Mouse (Mus musculus) kidney, postnatal 0 days (tissue): ENCODE measurements around the gene Nfkb2. TPM values are rescaled to one million over a fixed set of nuclear protein-coding genes. Genes with fewer than 3 reads are reported as not detected.

Source experiments
- ATAC-seq: fragments of 200-750 bp; cut with Nextera tagmentation; replicated peaks from 2 replicates; pipeline ENCODE4 v1.8.0; 2017; ENCODE audit warnings: low read depth, moderate number of reproducible peaks, moderate TSS enrichment, moderate library complexity; ENCODE audit not compliant: low FRiP score
- DNase-seq: peaks from one replicate; pipeline ENCODE4 v3.0.0-alpha.2; 2016; ENCODE audit warnings: low spot score
- H3K27ac ChIP-seq: fragments of 300-500 bp; sonication (generic); 2 replicates; pipeline ENCODE4 v1.5.1; 2014; ENCODE audit warnings: mild to moderate bottlenecking
- H3K27me3 ChIP-seq: fragments of 300-500 bp; sonication (generic); 2 replicates; pipeline ENCODE4 v1.6.1; 2014; ENCODE audit warnings: low read length, mixed read lengths; ENCODE audit not compliant: insufficient read depth
- H3K36me3 ChIP-seq: fragments of 300-500 bp; sonication (generic); 2 replicates; pipeline ENCODE4 v1.6.1; 2014; ENCODE audit warnings: low read length, mixed read lengths; ENCODE audit not compliant: insufficient read depth
- H3K4me1 ChIP-seq: fragments of 300-500 bp; sonication (generic); replicated peaks from 2 replicates; pipeline ENCODE4 v1.6.1; 2014; ENCODE audit warnings: antibody characterized with exemption, low read length, mixed read lengths; ENCODE audit not compliant: insufficient read depth
- H3K4me2 ChIP-seq: fragments of 300-500 bp; sonication (generic); 2 replicates; pipeline ENCODE4 v1.6.1; 2014; ENCODE audit warnings: mild to moderate bottlenecking, low read length, moderate library complexity, mixed read lengths
- H3K4me3 ChIP-seq: fragments of 300-500 bp; sonication (generic); replicated peaks from 2 replicates; pipeline ENCODE4 v1.5.1; 2014; ENCODE audit warnings: low read depth, low read length
- H3K9ac ChIP-seq: fragments of 300-500 bp; sonication (generic); 2 replicates; pipeline ENCODE4 v1.6.1; 2014; ENCODE audit warnings: low read depth, low read length
- H3K9me3 ChIP-seq: fragments of 300-500 bp; sonication (generic); replicated peaks from 2 replicates; pipeline ENCODE4 v1.6.1; 2016; ENCODE audit warnings: low read length, inconsistent platforms, mixed read lengths
- CTCF ChIP-seq: IDR thresholded peaks from 2 replicates; pipeline ENCODE4 v1.5.1; 2016; ENCODE audit warnings: antibody characterized with exemption, low read depth, mild to moderate bottlenecking, moderate library complexity
- WGBS: fragments of 180-500 bp; shearing (Covaris S2); extraction: QIAGEN DNeasy Blood & Tissue Kit; methylation state at CpG from one replicate; pipeline ENCODE4 v1.1.7; 2014; 5-methylcytosine and 5-hydroxymethylcytosine counted together
- polyA plus RNA-seq: library from polyadenylated mRNA; unstranded; fragments of >200 nt; fragmentation: Nextera tagmentation; extraction: Ambion mirVana; gene quantifications from 2 replicates; pipeline ENCODE4 v1.2.1, GENCODE M21; 2015

Nfkb2 gene
- polyA plus RNA-seq, 1 experiment from 2014 or later, result 8.7 TPM

GRCm38 (mm10) chr19:46333906-46334305, 29.8 kb downstream of the Nfkb2 start:
- no peak overlapping the region for H3K27ac ChIP-seq
- DNase-seq (no peak), ATAC-seq (no peak)
- WGBS, result 84% methylated on average over 3 of the region's 3 CpGs
- H3K9ac ChIP-seq, result no peak overlapping the region
- H3K9me3 ChIP-seq, result no peaks in the 10 kb centered on the region
- no peaks in the 10 kb centered on the region for H3K27me3 ChIP-seq
- no peak overlapping the region for H3K4me3 ChIP-seq
- peaks cover 16% of the 10 kb centered on the region for H3K36me3 ChIP-seq
- peaks cover 16% of the 10 kb centered on the region for H3K4me1 ChIP-seq
- TF ChIP-seq CTCF, result no peak
- no peak overlapping the region for H3K4me2 ChIP-seq

DNA sequence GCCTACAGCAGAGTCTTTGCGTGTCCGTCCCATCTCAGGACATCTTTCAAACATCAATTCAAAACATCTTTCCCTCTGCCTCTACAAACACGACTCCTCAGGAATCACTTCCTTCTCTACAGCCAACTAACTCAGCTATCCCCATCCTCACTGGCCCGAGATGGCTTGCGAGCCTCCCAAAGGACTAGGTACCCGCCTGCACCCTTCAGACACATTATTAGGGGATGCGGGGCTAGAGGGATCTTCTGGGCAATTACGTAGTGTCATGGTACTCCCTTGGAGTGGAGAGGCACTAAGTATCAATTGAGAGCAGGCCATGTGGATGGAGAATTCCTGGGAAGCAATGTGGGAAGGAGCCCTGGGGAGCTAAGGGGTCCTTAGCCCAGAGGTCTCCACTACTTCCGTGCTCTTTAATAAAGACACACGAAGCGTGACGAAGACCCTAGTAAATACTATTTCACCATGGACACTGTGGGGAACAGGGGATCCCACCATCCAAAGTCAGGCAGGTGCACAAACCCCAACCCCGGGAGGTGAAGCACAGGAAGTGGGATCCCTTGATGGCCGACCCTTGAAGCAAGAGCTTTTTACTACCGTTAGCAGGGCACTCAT, 33.7 kb downstream of the Nfkb2 start:
- Histone ChIP-seq H3K4me1 (peaks cover 7% of the 10 kb centered on the region; the same call in 1 of the 2 replicates), H3K27me3 (no peaks in the 10 kb centered on the region), H3K4me3 (peak overlapping the region; percentile 72), H3K27ac (no peak overlapping the region), H3K9ac (peak overlapping the region; percentile 74), H3K9me3 (no peaks in the 10 kb centered on the region), H3K4me2 (peak overlapping the region; percentile 66), H3K36me3 (no peaks in the 10 kb centered on the region)
- DNase-seq (no peak), ATAC-seq (peak; percentile 1; the same call in 1 of the 2 replicates)
- no peak for TF ChIP-seq CTCF
- 30% methylated on average over 15 of the region's 15 CpGs for WGBS

- H3K36me3 ChIP-seq, result no peaks in the 10 kb centered on the region
- no peaks in the 10 kb centered on the region for H3K27me3 ChIP-seq
- peaks cover 7% of the 10 kb centered on the region; the same call in 1 of the 2 replicates for H3K4me1 ChIP-seq
- H3K9ac ChIP-seq, result peak within 1 kb of the TSS; percentile 74
- H3K4me3 ChIP-seq, result peak within 1 kb of the TSS; percentile 72
- no peaks in the 10 kb centered on the region for H3K9me3 ChIP-seq
- peak within 1 kb of the TSS; percentile 66 for H3K4me2 ChIP-seq
- peak; percentile 97 for DNase-seq
- H3K27ac ChIP-seq, result 0 out of 2 replicates have a peak within 1 kb of the TSS, but pooled peaks have one; percentile 28
- WGBS, result under 1% methylated on average over 31 of the region's 31 CpGs
- peak; percentile 84 for ATAC-seq
- peak; percentile 79 for TF ChIP-seq CTCF
Observed at GRCm38 (mm10) chr19:46338331-46338936, 34.3 kb downstream of the Nfkb2 start, which contains the start of gene Cuedc2. Gene Cuedc2 (minus strand): TSS chr19:46338702.

DNA sequence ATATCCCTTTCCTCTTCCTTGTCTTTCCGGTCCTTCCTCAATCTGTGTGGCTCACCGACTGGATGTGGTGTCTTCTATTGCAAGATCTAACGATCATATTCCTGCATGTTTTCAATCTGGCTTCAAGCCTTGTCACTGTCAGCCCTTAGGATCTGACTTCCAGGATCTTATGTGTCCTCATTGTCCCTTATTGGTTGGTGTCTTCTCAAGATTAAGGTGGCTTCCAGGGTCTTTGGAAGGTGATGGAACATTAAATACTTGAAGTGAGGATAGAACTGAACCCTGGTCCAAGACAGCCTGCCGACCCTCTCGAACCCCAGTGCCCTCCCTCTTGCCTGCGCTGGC, 34.8 kb downstream of the Nfkb2 start:
- peaks cover 7% of the 10 kb centered on the region; the same call in 1 of the 2 replicates for H3K4me1 ChIP-seq
- ATAC-seq (no peak), DNase-seq (no peak)
- peak overlapping the region; percentile 66 for H3K4me2 ChIP-seq
- H3K9me3 ChIP-seq, result no peaks in the 10 kb centered on the region
- no peak overlapping the region; the same call in 1 of the 2 replicates for H3K4me3 ChIP-seq
- no peak for TF ChIP-seq CTCF
- H3K27me3 ChIP-seq, result no peaks in the 10 kb centered on the region
- no peak overlapping the region for H3K27ac ChIP-seq
- 49% methylated on average over 6 of the region's 6 CpGs for WGBS
- no peak overlapping the region for H3K9ac ChIP-seq
- H3K36me3 ChIP-seq, result no peaks in the 10 kb centered on the region

DNA sequence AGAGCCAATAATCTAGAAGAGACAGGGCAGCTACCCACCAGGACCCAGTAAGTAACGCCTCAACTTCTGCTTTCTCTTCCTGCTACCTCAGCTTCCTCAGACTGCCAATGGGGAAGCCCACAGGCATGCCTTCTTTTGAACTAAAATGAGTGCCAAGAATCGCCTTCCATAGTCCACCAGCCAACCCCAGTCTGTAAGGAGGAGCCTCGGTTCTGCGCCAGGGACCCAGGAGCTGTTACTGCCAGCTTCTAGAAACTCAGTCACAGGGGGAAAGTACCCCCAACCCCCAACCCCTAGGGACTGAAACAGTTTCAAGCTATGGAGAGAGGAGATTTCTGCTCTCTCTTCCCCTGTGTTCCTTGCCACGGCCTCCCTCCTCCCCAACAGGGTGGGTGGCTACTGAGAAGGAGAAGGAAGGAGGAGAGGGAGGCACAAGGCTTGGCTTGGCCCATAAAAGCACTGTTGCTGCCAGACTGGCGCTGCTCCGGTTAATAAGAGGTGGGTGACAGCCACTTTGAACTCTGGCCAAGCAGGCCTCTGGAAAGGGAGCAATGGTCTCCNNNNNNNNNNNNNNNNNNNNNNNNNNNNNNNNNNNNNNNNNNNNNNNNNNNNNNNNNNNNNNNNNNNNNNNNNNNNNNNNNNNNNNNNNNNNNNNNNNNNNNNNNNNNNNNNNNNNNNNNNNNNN, 35.3 kb downstream of the Nfkb2 start:
- DNase-seq (no peak), ATAC-seq (no peak)
- Histone ChIP-seq H3K4me1 (peaks cover 7% of the 10 kb centered on the region; the same call in 1 of the 2 replicates), H3K27ac (0 out of 2 replicates have a peak overlapping the region, but pooled peaks have one; percentile 28), H3K36me3 (no peaks in the 10 kb centered on the region), H3K4me2 (no peak overlapping the region), H3K9me3 (no peaks in the 10 kb centered on the region), H3K27me3 (no peaks in the 10 kb centered on the region), H3K9ac (no peak overlapping the region), H3K4me3 (no peak overlapping the region)
- WGBS, result 61% methylated on average over 7 of the region's 7 CpGs
- TF ChIP-seq CTCF, result no peak

GRCm38 (mm10) chr19:46344710-46345419, 40.7 kb downstream of the Nfkb2 start:
- ATAC-seq, result no peak
- no peaks in the 10 kb centered on the region for H3K9me3 ChIP-seq
- TF ChIP-seq CTCF, result no peak
- H3K36me3 ChIP-seq, result no peaks in the 10 kb centered on the region
- H3K9ac ChIP-seq, result no peak overlapping the region
- DNase-seq, result no peak
- no peak overlapping the region for H3K27ac ChIP-seq
- no peaks in the 10 kb centered on the region for H3K27me3 ChIP-seq
- 18% methylated on average over 7 of the region's 7 CpGs for WGBS
- no peak overlapping the region for H3K4me2 ChIP-seq
- H3K4me1 ChIP-seq, result peaks cover 8% of the 10 kb centered on the region; the same call in 1 of the 2 replicates
- no peak overlapping the region for H3K4me3 ChIP-seq
